Mouse (Mus musculus) Patski (cell line): ENCODE results near the gene Pik3c2g. TPM values are rescaled to one million over a fixed set of nuclear protein-coding genes. Genes with fewer than 3 reads are reported as not detected.

Experiments used
- ATAC-seq: fragments of 100-300 bp; one replicate; pipeline ENCODE4 v1.8.0; 2021
- CTCF ChIA-PET: fragments of 350-600 bp; sonication (Branson Sonifier 250); formaldehyde crosslinking; loops from one replicate; lab custom pipeline; 2022; ENCODE audit warnings: inconsistent platforms; lab: Charles Lee
- POLR2A ChIA-PET: fragments of 350-600 bp; sonication (Branson Sonifier 250); formaldehyde crosslinking; loops from one replicate; lab custom pipeline; 2022; ENCODE audit warnings: antibody characterized with exemption, inconsistent platforms; lab: Charles Lee
- DNase-seq: peaks from one replicate; pipeline ENCODE4 v3.0.0-alpha.2; 2011; ENCODE audit warnings: low read depth, low spot score
- H3K27me3 ChIP-seq: fragments of 371-371 bp; one replicate; pipeline ENCODE4 v1.5.1; 2021
- CTCF ChIP-seq: fragments of 100-300 bp; IDR thresholded peaks from one replicate; pipeline ENCODE4 v1.5.1; 2021
- in situ Hi-C: fragments of 300-500 bp; cut with MboI; formaldehyde crosslinking; loops from 3 replicates; pipeline ENCODE4 v1.11.1; 2018; ENCODE audit warnings: low pct_unique_long_range_greater_than_20kb, mixed read lengths
- polyA plus RNA-seq: library from polyadenylated mRNA; unstranded; gene quantifications from one replicate; pipeline ENCODE4 v1.2.3, GENCODE M21; 2021

The Pik3c2g gene
- polyA plus RNA-seq, 1 experiment from 2014 or later = 0.04 TPM

GRCm38 (mm10) chr6:139589854-139590253 is 2.8 kb downstream of the Pik3c2g start:
- no peak for ATAC-seq
- no peak for TF ChIP-seq CTCF
- no peak for DNase-seq
- in situ Hi-C loops = no loop called here
- ChIA-PET CTCF (interaction anchor here (1.6 to 1.7 kb wide), 2 partner anchors 11 to 14 kb away, joined by 5 to 9 read pairs; no protein-coding TSS in a partner anchor), POLR2A (no interaction called here)
- H3K27me3 ChIP-seq = peaks cover 4% of the 10 kb centered on the region

DNA sequence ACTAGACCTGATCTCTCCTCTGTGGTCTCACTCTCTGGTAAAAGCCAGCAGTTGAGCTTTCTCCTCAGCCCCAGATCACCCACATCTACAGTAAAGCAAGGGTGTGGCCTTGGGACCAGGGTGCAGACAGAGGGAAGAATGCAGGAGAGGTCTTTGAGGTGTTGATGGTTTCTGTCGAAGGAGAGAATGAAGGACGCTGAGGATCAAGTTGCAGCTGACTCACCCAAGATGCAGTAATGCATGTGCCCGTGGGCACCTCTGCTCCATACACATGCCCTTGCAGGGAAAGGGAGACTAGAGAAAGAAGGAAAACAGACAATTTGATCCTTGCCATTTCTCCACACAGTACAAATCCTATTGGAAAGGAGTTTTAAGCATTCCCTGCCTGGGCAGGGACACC is 5.1 kb downstream of the Pik3c2g start:
- TF ChIP-seq CTCF = no peak
- H3K27me3 ChIP-seq = peaks cover 4% of the 10 kb centered on the region
- ChIA-PET CTCF (no interaction called here), POLR2A (interaction anchor here (0.6 kb wide), 1 partner anchor 76 kb away, joined by 3 read pairs; no protein-coding TSS in a partner anchor)
- ATAC-seq (no peak), DNase-seq (no peak)
- in situ Hi-C loops = no loop called here

GRCm38 (mm10) chr6:139596433-139596832 is 9.4 kb downstream of the Pik3c2g start:
- in situ Hi-C loops = no loop called here
- no peaks in the 10 kb centered on the region for H3K27me3 ChIP-seq
- no peak for ATAC-seq
- POLR2A ChIA-PET = no interaction called here
- no peak for TF ChIP-seq CTCF
- CTCF ChIA-PET = no interaction called here
- no peak for DNase-seq

DNA sequence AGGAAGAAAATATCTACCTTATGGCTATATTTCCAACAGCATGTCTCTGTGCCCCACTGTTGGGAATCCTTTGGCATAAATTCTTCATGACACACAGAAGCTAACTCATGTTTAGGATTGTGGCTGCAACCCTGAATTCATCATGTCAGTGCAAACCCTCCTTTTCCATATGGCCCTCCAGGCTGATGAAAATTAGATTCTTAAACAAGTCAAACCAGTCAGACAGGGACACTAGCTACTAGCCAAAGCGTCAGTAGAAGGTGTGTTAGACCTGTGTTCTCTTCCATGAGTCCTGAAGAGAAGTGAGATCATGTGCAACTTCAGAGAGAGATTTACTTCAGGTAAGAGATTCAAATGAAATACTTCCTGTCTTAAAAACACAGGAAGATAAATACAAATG is 12.2 kb downstream of the Pik3c2g start:
- TF ChIP-seq CTCF = no peak
- in situ Hi-C loops = no loop called here
- DNase-seq = no peak

GRCm38 (mm10) chr6:139618774-139619173 is 31.8 kb downstream of the Pik3c2g start:
- in situ Hi-C loops = no loop called here
- no peak for ATAC-seq
- ChIA-PET POLR2A (no interaction called here), CTCF (no interaction called here)
- H3K27me3 ChIP-seq = no peaks in the 10 kb centered on the region
- TF ChIP-seq CTCF = no peak
- no peak for DNase-seq

More for the DNA sequence above, 12.2 kb downstream of the Pik3c2g start:
- POLR2A ChIA-PET = no interaction called here
- ATAC-seq = no peak
- CTCF ChIA-PET = no interaction called here
- H3K27me3 ChIP-seq = no peaks in the 10 kb centered on the region

- POLR2A ChIA-PET = no interaction called here
- ATAC-seq = no peak
These were observed 37.7 kb downstream of the Pik3c2g start for GRCm38 (mm10) chr6:139624756-139625155.

DNA sequence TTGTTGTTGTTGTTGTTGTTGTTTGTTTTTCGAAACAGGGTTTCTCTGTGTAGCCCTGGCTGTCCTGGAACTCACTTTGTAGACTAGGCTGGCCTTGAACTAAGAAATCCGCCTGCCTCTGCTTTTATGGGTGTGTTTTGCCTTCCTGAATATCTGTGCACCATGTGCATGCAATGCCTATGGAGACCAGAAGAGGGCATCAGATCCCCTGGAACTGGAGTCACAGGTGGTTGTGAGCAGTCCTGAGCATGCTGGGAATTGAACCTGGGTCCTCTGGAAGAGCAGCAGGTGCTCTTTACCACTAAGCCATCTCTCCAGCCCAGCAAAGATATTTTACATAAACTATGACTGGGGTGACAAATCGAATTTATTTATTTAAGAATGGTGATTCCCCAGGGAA is 47.5 kb downstream of the Pik3c2g start:
- in situ Hi-C loops = no loop called here
- TF ChIP-seq CTCF = peak; percentile 26
- POLR2A ChIA-PET = no interaction called here
- DNase-seq = no peak
- CTCF ChIA-PET = no interaction called here
- no peak for ATAC-seq
- H3K27me3 ChIP-seq = no peaks in the 10 kb centered on the region

More at GRCm38 (mm10) chr6:139624756-139625155, 37.7 kb downstream of the Pik3c2g start:
- TF ChIP-seq CTCF = no peak
- in situ Hi-C loops = no loop called here
- DNase-seq = no peak
- H3K27me3 ChIP-seq = peaks cover 3% of the 10 kb centered on the region
- CTCF ChIA-PET = no interaction called here

GRCm38 (mm10) chr6:139655399-139655798 is 68.4 kb downstream of the Pik3c2g start:
- ATAC-seq = no peak
- POLR2A ChIA-PET = no interaction called here
- CTCF ChIA-PET = no interaction called here
- peak; percentile 36 for TF ChIP-seq CTCF
- DNase-seq = no peak
- in situ Hi-C loops = no loop called here
- peaks cover 5% of the 10 kb centered on the region for H3K27me3 ChIP-seq

- ATAC-seq (peak; percentile 35), DNase-seq (peak; percentile 7)
- no peaks in the 10 kb centered on the region for H3K27me3 ChIP-seq
- CTCF ChIA-PET = no interaction called here
- POLR2A ChIA-PET = no interaction called here
- in situ Hi-C loops = no loop called here
- TF ChIP-seq CTCF = peak; percentile 68
These were observed 75.4 kb downstream of the Pik3c2g start for GRCm38 (mm10) chr6:139662462-139662861.

GRCm38 (mm10) chr6:139718416-139718984 is 131.5 kb downstream of the Pik3c2g start:
- ChIA-PET POLR2A (no interaction called here), CTCF (no interaction called here)
- in situ Hi-C loops = no loop called here
- TF ChIP-seq CTCF = no peak
- H3K27me3 ChIP-seq = no peaks in the 10 kb centered on the region
- DNase-seq (no peak), ATAC-seq (no peak)

DNA sequence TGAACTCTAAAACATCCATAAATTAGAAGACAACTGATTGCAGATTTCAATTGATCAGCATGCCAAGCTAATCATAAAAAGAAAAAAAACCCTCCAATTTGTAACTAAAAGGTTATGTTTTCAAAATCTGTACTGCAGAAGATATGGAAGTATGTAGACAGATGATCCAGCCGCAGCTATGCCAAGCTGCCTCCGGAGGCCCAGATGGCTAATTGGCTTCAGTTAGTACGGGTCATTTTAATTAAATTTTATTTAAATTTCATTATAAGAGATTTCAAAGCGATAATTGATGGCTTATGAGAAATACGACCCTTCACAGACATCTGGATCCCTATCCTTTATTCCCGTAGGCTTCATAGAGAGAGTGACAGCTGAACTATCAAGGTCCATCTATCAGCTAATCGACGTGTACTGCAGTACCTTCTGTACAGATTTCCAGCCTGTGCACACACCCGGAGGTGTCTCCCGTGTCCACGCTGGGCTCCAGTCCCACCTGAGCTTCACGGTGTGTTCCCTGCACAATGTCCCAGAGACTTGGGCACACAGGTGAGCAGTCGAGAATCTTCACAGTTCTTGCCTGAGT is 132.7 kb downstream of the Pik3c2g start:
- ChIA-PET CTCF (no interaction called here), POLR2A (no interaction called here)
- no peak for TF ChIP-seq CTCF
- no peaks in the 10 kb centered on the region for H3K27me3 ChIP-seq
- no peak for ATAC-seq
- in situ Hi-C loops = no loop called here
- no peak for DNase-seq
